Mouse (Mus musculus) heart, adult 8-10 months (tissue): ENCODE measurements around the gene Map3k11. TPM values are rescaled to one million over a fixed set of nuclear protein-coding genes. Genes with fewer than 3 reads are reported as not detected.
"Not testable (repeated sequence)": the region's sequence is repeated elsewhere in the genome, so short reads cannot be mapped to it uniquely, and the experiment has no call there.

Experiments
- DNase-seq: peaks from one replicate; pipeline ENCODE4 v3.0.0; 2022; ENCODE audit warnings: low spot score
- total RNA-seq, 4 experiments: library from RNA; stranded (reverse); gene quantifications; 2 replicates each; pipeline ENCODE4 v1.2.4; 2022

Map3k11 gene
- total RNA-seq, 4 experiments from 2014 or later, result 22.1 to 24.1 (median 23.2) TPM

GRCm38 (mm10) chr19:5665465-5665864, 23.1 kb upstream of the Map3k11 start:
- no peak for DNase-seq

GRCm38 (mm10) chr19:5666386-5666785, 22.2 kb upstream of the Map3k11 start:
- no peak for DNase-seq

- DNase-seq, result no peak
Measured at GRCm38 (mm10) chr19:5668372-5668771, 20.2 kb upstream of the Map3k11 start.

GRCm38 (mm10) chr19:5680432-5680831, 8.1 kb upstream of the Map3k11 start:
- DNase-seq, result no peak

GRCm38 (mm10) chr19:5684236-5684635, 4.3 kb upstream of the Map3k11 start:
- DNase-seq, result no peak

GRCm38 (mm10) chr19:5684985-5685384, 3.6 kb upstream of the Map3k11 start:
- no peak for DNase-seq

GRCm38 (mm10) chr19:5685431-5685830, 3.1 kb upstream of the Map3k11 start:
- DNase-seq, result no peak

GRCm38 (mm10) chr19:5685861-5686260, 2.7 kb upstream of the Map3k11 start:
- no peak for DNase-seq

- no peak for DNase-seq
Measured at GRCm38 (mm10) chr19:5686437-5686836, 2.1 kb upstream of the Map3k11 start.

GRCm38 (mm10) chr19:5686954-5687353, 1.6 kb upstream of the Map3k11 start:
- DNase-seq, result not testable (repeated sequence)

GRCm38 (mm10) chr19:5687738-5688137, 804 bp upstream of the Map3k11 start:
- no peak for DNase-seq

- no peak for DNase-seq
Measured at GRCm38 (mm10) chr19:5689088-5689428, 516 bp downstream of the Map3k11 start.

GRCm38 (mm10) chr19:5689565-5690342, 1.2 kb downstream of the Map3k11 start:
- peak; percentile 93 for DNase-seq

GRCm38 (mm10) chr19:5690343-5690735, 1.8 kb downstream of the Map3k11 start:
- no peak for DNase-seq

GRCm38 (mm10) chr19:5691601-5692000, 3.1 kb downstream of the Map3k11 start:
- no peak for DNase-seq

- DNase-seq, result peak; percentile 87
Measured at GRCm38 (mm10) chr19:5692086-5692912, 3.8 kb downstream of the Map3k11 start.

- no peak for DNase-seq
Measured at GRCm38 (mm10) chr19:5692913-5693396, 4.4 kb downstream of the Map3k11 start.

GRCm38 (mm10) chr19:5693801-5694200, 5.3 kb downstream of the Map3k11 start:
- DNase-seq, result no peak

GRCm38 (mm10) chr19:5695849-5696462, 7.4 kb downstream of the Map3k11 start:
- no peak for DNase-seq

GRCm38 (mm10) chr19:5704163-5704800, 15.7 kb downstream of the Map3k11 start, which contains the start of gene Kcnk7:
TSS of gene Kcnk7 (plus strand) at chr19:5704367.
- DNase-seq, result no peak

GRCm38 (mm10) chr19:5704801-5705571, 16.4 kb downstream of the Map3k11 start:
- no peak for DNase-seq
